In genomic region chr1:180813885-180814740, GRCm38 (mm10) we compare ENCODE assay signal across 8 mouse cellular contexts. TPM values are rescaled to one million over a fixed set of nuclear protein-coding genes. Genes with fewer than 3 reads are reported as not detected.
DNase-seq lines count a peak whose midpoint lies in the region; ATAC-seq lines count a peak whose summit lies in the region.

TSS of gene H3f3a (minus strand) at chr1:180813943.

- ATAC-seq in neural tube, embryonic 11.5 days (ENCODE audit: insufficient read depth, low FRiP score, low TSS enrichment), result peak; percentile 83
- peak; percentile 62 for ATAC-seq in embryonic facial prominence, embryonic 12.5 days (ENCODE audit: insufficient number of reproducible peaks, insufficient read depth, low FRiP score, low TSS enrichment)
- peak; percentile 59 for ATAC-seq in limb, embryonic 12.5 days (ENCODE audit: insufficient number of reproducible peaks, insufficient read depth, low FRiP score, low TSS enrichment, low read depth)
- ATAC-seq in midbrain, embryonic 13.5 days, result peak; percentile 79

- DNase-seq in neural tube, embryonic 11.5 days (ENCODE audit: low spot score), result no peak
- no peak for DNase-seq in neural tube, embryonic 10.5 days (ENCODE audit: extremely low spot score, low spot score)
- peak; percentile 85 for DNase-seq in heart, adult 8-10 months (ENCODE audit: low spot score)
- DNase-seq in kidney, adult 8-10 months, result peak; percentile 80 to 82
- DNase-seq in splenic B cell, adult 2 months (ENCODE audit: low read depth, low spot score), result peak; percentile 89

- H3K4me3 ChIP-seq in neural tube, embryonic 11.5 days (ENCODE audit: low read depth, low read length), result peak within 1 kb of the TSS; percentile 99
- peak within 1 kb of the TSS; percentile 88 for H3K4me3 ChIP-seq in embryonic facial prominence, embryonic 12.5 days
- peak within 1 kb of the TSS; percentile 89 for H3K4me3 ChIP-seq in limb, embryonic 12.5 days (replicated peaks)
- H3K4me3 ChIP-seq in midbrain, embryonic 13.5 days (replicated peaks), result peak within 1 kb of the TSS; percentile 99

- H3K36me3 ChIP-seq in neural tube, embryonic 11.5 days (ENCODE audit: control insufficient read depth, insufficient read depth, low read length), result peaks cover 6% of the 10 kb centered on the region; the same call in 1 of the 2 replicates
- peaks cover 15% of the 10 kb centered on the region for H3K36me3 ChIP-seq in embryonic facial prominence, embryonic 12.5 days
- peaks cover 17% of the 10 kb centered on the region for H3K36me3 ChIP-seq in limb, embryonic 12.5 days
- H3K36me3 ChIP-seq in midbrain, embryonic 13.5 days, result peaks cover 15% of the 10 kb centered on the region
- H3K36me3 ChIP-seq in splenic B cell, adult 2 months (ENCODE audit: control insufficient read depth, insufficient read depth, low read length, poor library complexity, severe bottlenecking), result peaks cover 10% of the 10 kb centered on the region

- 1% methylated on average over 49 of the region's 69 CpGs for WGBS in neural tube, embryonic 11.5 days
- 2% methylated on average over 58 of the region's 69 CpGs for WGBS in embryonic facial prominence, embryonic 12.5 days
- WGBS in limb, embryonic 12.5 days, result 2% methylated on average over 68 of the region's 69 CpGs
- 1% methylated on average over 63 of the region's 69 CpGs for WGBS in midbrain, embryonic 13.5 days

- H3K9me3 ChIP-seq in neural tube, embryonic 11.5 days (ENCODE audit: control insufficient read depth, low read length), result no peaks in the 10 kb centered on the region
- H3K9me3 ChIP-seq in embryonic facial prominence, embryonic 12.5 days, result no peaks in the 10 kb centered on the region
- H3K9me3 ChIP-seq in limb, embryonic 12.5 days, result no peaks in the 10 kb centered on the region
- H3K9me3 ChIP-seq in midbrain, embryonic 13.5 days, result no peaks in the 10 kb centered on the region

- H3K4me1 ChIP-seq in neural tube, embryonic 11.5 days (ENCODE audit: control insufficient read depth, insufficient read depth, low read length), result peaks cover 10% of the 10 kb centered on the region; the same call in 1 of the 2 replicates
- H3K4me1 ChIP-seq in embryonic facial prominence, embryonic 12.5 days, result peaks cover 22% of the 10 kb centered on the region
- peaks cover 30% of the 10 kb centered on the region for H3K4me1 ChIP-seq in limb, embryonic 12.5 days (replicated peaks)
- peaks cover 40% of the 10 kb centered on the region for H3K4me1 ChIP-seq in midbrain, embryonic 13.5 days (replicated peaks)

- peak within 1 kb of the TSS; percentile 78 for H3K4me2 ChIP-seq in neural tube, embryonic 11.5 days (ENCODE audit: low read depth)
- peak within 1 kb of the TSS; percentile 72 for H3K4me2 ChIP-seq in embryonic facial prominence, embryonic 12.5 days (replicated peaks)
- peak within 1 kb of the TSS; percentile 66 for H3K4me2 ChIP-seq in limb, embryonic 12.5 days
- peak within 1 kb of the TSS; percentile 70 for H3K4me2 ChIP-seq in midbrain, embryonic 13.5 days (replicated peaks)

- peak within 1 kb of the TSS; percentile 100 for H3K9ac ChIP-seq in neural tube, embryonic 11.5 days (ENCODE audit: low read length)
- peak within 1 kb of the TSS; percentile 98 for H3K9ac ChIP-seq in embryonic facial prominence, embryonic 12.5 days
- peak within 1 kb of the TSS; percentile 100 for H3K9ac ChIP-seq in limb, embryonic 12.5 days (replicated peaks)
- H3K9ac ChIP-seq in midbrain, embryonic 13.5 days (replicated peaks), result peak within 1 kb of the TSS; percentile 100

- H3K27me3 ChIP-seq in neural tube, embryonic 11.5 days (ENCODE audit: control insufficient read depth, insufficient read depth, low read length), result no peaks in the 10 kb centered on the region
- no peaks in the 10 kb centered on the region for H3K27me3 ChIP-seq in embryonic facial prominence, embryonic 12.5 days
- H3K27me3 ChIP-seq in limb, embryonic 12.5 days, result no peaks in the 10 kb centered on the region
- H3K27me3 ChIP-seq in midbrain, embryonic 13.5 days, result no peaks in the 10 kb centered on the region
- H3K27me3 ChIP-seq in splenic B cell, adult 2 months (ENCODE audit: control insufficient read depth, insufficient read depth, low read length, poor library complexity, severe bottlenecking), result no peaks in the 10 kb centered on the region

- H3K27ac ChIP-seq in neural tube, embryonic 11.5 days (ENCODE audit: low read depth, low read length), result peak within 1 kb of the TSS; percentile 99
- peak within 1 kb of the TSS; percentile 100 for H3K27ac ChIP-seq in embryonic facial prominence, embryonic 12.5 days
- H3K27ac ChIP-seq in limb, embryonic 12.5 days, result peak within 1 kb of the TSS; percentile 100
- peak within 1 kb of the TSS; percentile 100 for H3K27ac ChIP-seq in midbrain, embryonic 13.5 days

RNA-seq across cellular contexts. Expression of gene H3f3a, which starts in this region (rescaled TPM):
- 3,301 and 3,463 TPM in 2 replicates for polyA plus RNA-seq in neural tube, embryonic 11.5 days (2014; fragmentation: Nextera tagmentation; extraction: Ambion mirVana)
- polyA plus RNA-seq in embryonic facial prominence, embryonic 12.5 days (2016; fragmentation: Nextera tagmentation; extraction: Ambion mirVana), result 3,184 and 3,209 TPM in 2 replicates
- 100 to 1,000 TPM; 363 to 431 (median 376) TPM for total RNA-seq in heart, adult 8-10 months (2022)
- polyA plus RNA-seq in limb, embryonic 12.5 days (2016; fragmentation: Nextera tagmentation; extraction: Ambion mirVana), result 3,393 and 3,612 TPM in 2 replicates
- 4,178 and 4,302 TPM in 2 replicates for polyA plus RNA-seq in midbrain, embryonic 13.5 days (2015; fragmentation: Nextera tagmentation; extraction: Ambion mirVana)

Comparison
In these comparisons a context has a peak if more than half of its experiments do, and no peak if none do; other contexts are left out.
1. DNase-seq: peak in heart, adult 8-10 months (single experiment), kidney, adult 8-10 months (2 of 2) and splenic B cell, adult 2 months (single experiment); none in neural tube, embryonic 11.5 days (single experiment) and neural tube, embryonic 10.5 days (single experiment).
2. Peak in every context shown above with its lines, with median percentiles within 50 percentile points of each other: ATAC-seq, H3K27ac ChIP-seq, H3K4me2 ChIP-seq, H3K4me3 ChIP-seq and H3K9ac ChIP-seq.